Mouse (Mus musculus) thymus, adult 2 months (tissue): ENCODE measurements around the gene Dnajb8.

Experiments
- CTCF ChIP-seq: fragments of 200-500 bp; IDR thresholded peaks from 2 replicates; pipeline ENCODE4 v1.5.1; 2012; ENCODE audit warnings: mild to moderate bottlenecking, control low read depth, low read length, moderate library complexity, borderline replicate concordance; ENCODE audit not compliant: control insufficient read depth, poor library complexity, insufficient read depth; ENCODE audit errors: extremely low read depth
- POLR2A ChIP-seq: fragments of 200-500 bp; IDR thresholded peaks from 2 replicates; pipeline ENCODE4 v1.6.1; 2012; ENCODE audit warnings: mild to moderate bottlenecking, low read length, control low read depth, moderate library complexity; ENCODE audit not compliant: control insufficient read depth, poor library complexity, insufficient read depth; ENCODE audit errors: extremely low read depth

DNA sequence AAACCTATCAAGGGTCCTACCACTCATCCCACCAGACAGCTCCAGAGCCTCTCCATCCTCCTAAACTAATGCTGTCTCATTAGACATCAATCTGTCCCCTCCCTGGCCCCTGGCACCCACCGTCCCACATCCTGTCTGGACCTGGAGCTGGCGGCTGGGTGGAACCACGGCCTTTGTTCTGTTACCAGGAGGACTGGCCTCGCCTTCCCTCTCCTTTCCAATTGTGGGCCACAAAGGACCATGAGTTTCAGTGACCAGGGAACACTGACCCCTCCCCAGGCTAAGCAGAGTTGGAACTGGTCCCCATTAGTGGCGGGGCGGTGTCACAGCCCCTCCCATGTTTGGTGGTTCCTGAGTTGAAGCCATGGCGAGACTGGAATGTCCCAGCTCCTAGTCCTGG, 5.5 kb downstream of the Dnajb8 start:
- TF ChIP-seq POLR2A (no peak), CTCF (no peak)
